Mouse (Mus musculus): Measurements from ENCODE around the gene Telo2.

DNA sequence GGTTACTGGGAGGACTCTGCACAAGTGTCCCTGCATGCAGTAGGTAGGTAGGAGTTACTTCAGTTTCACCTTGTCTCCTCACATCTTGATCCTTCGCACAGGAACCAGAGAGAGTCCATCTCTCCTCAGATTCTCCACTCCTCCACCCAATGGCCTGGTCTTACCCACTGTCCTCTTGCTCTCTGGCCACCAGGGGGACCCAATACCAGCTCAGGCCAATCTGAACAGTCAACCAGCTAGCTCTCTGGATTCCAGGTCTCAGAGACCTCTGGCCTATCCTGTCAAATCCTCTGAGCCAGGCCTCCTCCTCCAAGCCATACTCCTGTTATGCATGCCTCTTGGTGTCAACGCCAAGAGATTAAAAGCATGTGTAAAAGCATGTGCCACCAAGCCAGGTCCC lies 6.2 kb downstream of the Telo2 start:
- TF ChIP-seq CTCF (IDR thresholded peaks at IDR 0.05; ENCODE audit: low read depth, low read length) (no peak), GATA1 (IDR thresholded peaks at IDR 0.05; ENCODE audit: borderline replicate concordance, low read length) (no peak)
